Mouse (Mus musculus): Measurements from ENCODE around the gene Pcolce. TPM values are rescaled to one million over a fixed set of nuclear protein-coding genes. Genes with fewer than 3 reads are reported as not detected.

Pcolce gene
- polyA plus RNA-seq, 1 experiment from 2014 or later: 12.9 TPM

DNA sequence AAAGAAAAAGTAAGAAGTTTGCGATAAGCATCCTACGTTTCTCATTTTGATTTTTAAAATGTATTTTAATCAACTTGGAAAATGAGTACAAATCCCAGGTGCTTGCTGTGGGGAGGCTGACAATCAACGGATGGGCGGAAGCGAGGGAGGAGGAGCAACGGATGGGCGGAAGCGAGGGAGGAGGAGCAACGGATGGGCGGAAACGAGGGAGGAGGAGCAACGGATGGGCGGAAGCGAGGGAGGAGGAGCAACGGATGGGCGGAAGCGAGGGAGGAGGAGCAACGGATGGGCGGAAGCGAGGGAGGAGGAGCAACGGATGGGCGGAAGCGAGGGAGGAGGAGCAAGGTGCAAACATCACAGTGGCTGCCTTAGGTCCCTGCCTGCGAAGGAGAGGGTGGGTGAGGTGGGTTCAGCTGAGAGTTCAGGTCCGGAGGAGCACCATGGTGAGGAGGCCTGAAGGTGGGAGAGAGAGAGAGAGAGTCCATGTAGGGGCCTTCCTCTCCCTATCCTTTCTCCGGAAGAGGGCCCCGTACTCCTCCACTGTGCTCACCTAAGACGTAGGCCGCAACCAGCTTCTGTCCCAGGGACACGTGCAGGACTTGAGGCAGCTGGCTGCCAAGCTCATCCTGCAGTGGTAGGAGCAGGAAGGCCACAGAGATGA is 16.9 kb downstream of the Pcolce start:
- Histone ChIP-seq H3K36me3 (replicated peaks; ENCODE audit: insufficient read depth, low read length) (peaks cover 2% of the 10 kb centered on the region; the same call in 1 of the 2 replicates), H3K9me3 (ENCODE audit: low read length) (no peaks in the 10 kb centered on the region), H3K27ac (ENCODE audit: low read depth) (peak overlapping the region; percentile 70), H3K4me1 (ENCODE audit: insufficient read depth) (peaks cover 24% of the 10 kb centered on the region), H3K4me2 (ENCODE audit: low read depth, low read length) (peak overlapping the region; percentile 63), H3K4me3 (ENCODE audit: low read depth, low read length) (peak overlapping the region; percentile 26; the same call in 1 of the 2 replicates), H3K9ac (replicated peaks) (no peak overlapping the region; the same call in 1 of the 2 replicates), H3K27me3 (ENCODE audit: insufficient read depth, low read length) (no peaks in the 10 kb centered on the region)
- ATAC-seq: no peak
- WGBS (ENCODE audit: insufficient replicate concordance): 30% methylated on average over 29 of the region's 30 CpGs
- no peak for DNase-seq
- TF ChIP-seq EP300 (IDR thresholded peaks at IDR 0.05; ENCODE audit: low read depth): no peak
- TF ChIP-seq CTCF (IDR thresholded peaks at IDR 0.05; ENCODE audit: low read depth): no peak

- peaks cover 2% of the 10 kb centered on the region; the same call in 1 of the 2 replicates for H3K36me3 ChIP-seq (replicated peaks; ENCODE audit: insufficient read depth, low read length)
- no peaks in the 10 kb centered on the region for H3K27me3 ChIP-seq (ENCODE audit: insufficient read depth, low read length)
- H3K4me1 ChIP-seq (ENCODE audit: insufficient read depth): peaks cover 24% of the 10 kb centered on the region
- H3K9me3 ChIP-seq (ENCODE audit: low read length): no peaks in the 10 kb centered on the region
- no peak overlapping the region for H3K9ac ChIP-seq (replicated peaks)
- H3K27ac ChIP-seq (ENCODE audit: low read depth): no peak overlapping the region
- TF ChIP-seq CTCF (IDR thresholded peaks at IDR 0.05; ENCODE audit: low read depth): no peak
- no peak for TF ChIP-seq EP300 (IDR thresholded peaks at IDR 0.05; ENCODE audit: low read depth)
- H3K4me2 ChIP-seq (ENCODE audit: low read depth, low read length): no peak overlapping the region
- no peak overlapping the region for H3K4me3 ChIP-seq (ENCODE audit: low read depth, low read length)
- WGBS (ENCODE audit: insufficient replicate concordance): 85% methylated on average over 7 of the region's 7 CpGs
- ATAC-seq (no peak), DNase-seq (no peak)
Observed at GRCm38 (mm10) chr5:137595921-137596320, 17.7 kb downstream of the Pcolce start.

DNA sequence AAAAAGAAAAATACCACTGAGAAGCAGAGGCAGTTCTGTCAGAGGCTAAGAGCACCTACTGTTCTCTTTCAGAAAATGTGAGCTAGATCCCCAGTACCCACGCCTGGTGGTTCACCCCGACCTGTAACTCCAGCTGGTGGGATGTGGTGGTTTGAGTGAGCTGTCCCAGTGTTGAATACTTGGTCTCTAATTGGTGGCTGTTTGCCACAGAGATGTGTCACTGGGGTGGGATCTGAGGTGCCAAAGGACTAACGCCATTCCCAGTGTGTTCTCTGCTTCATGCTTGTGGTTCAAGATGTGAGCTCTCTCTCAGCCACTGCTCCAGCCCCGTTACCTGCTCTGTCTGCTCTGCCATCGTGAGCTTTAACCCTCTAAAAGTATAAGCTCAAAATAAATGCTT is 23.1 kb downstream of the Pcolce start:
- no peak overlapping the region for H3K9ac ChIP-seq (replicated peaks)
- no peak overlapping the region for H3K4me2 ChIP-seq (ENCODE audit: low read depth, low read length)
- 0 out of 2 replicates have a peak, but pooled peaks cover 5% of the 10 kb centered on the region for H3K36me3 ChIP-seq (replicated peaks; ENCODE audit: insufficient read depth, low read length)
- H3K27me3 ChIP-seq (ENCODE audit: insufficient read depth, low read length): no peaks in the 10 kb centered on the region
- H3K4me1 ChIP-seq (ENCODE audit: insufficient read depth): no peaks in the 10 kb centered on the region
- 77% methylated on average over 5 of the region's 5 CpGs for whole genome bisulfite sequencing (ENCODE audit: insufficient replicate concordance)
- no peak for TF ChIP-seq CTCF (IDR thresholded peaks at IDR 0.05; ENCODE audit: low read depth)
- TF ChIP-seq EP300 (IDR thresholded peaks at IDR 0.05; ENCODE audit: low read depth): no peak
- H3K9me3 ChIP-seq (ENCODE audit: low read length): no peaks in the 10 kb centered on the region
- H3K4me3 ChIP-seq (ENCODE audit: low read depth, low read length): no peak overlapping the region
- no peak overlapping the region for H3K27ac ChIP-seq (ENCODE audit: low read depth)
- ATAC-seq (no peak), DNase-seq (no peak)

DNA sequence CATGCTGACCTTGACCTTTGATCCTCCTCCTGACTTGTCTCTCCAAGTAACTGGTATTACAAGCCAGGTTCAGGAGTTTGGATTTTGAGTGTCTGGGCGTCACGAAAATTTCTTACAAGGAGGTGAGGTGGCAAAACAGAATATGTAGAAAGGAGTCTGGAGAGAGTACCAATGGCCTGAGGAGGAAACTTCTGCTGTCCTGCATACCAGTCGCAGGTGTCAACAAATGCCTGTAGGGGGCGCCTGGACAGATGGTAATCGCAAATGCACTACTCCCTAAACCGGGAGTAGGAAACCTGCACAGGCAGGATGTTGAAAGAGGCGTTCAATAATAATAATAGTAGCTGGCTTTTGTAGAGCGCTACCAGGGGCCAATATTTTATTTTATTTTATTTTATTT is 28.6 kb downstream of the Pcolce start:
- Histone ChIP-seq H3K27ac (ENCODE audit: low read depth) (no peak overlapping the region), H3K4me1 (ENCODE audit: insufficient read depth) (peaks cover under 1% of the 10 kb centered on the region), H3K9ac (replicated peaks) (no peak overlapping the region), H3K27me3 (ENCODE audit: insufficient read depth, low read length) (no peaks in the 10 kb centered on the region), H3K9me3 (ENCODE audit: low read length) (no peaks in the 10 kb centered on the region), H3K4me2 (ENCODE audit: low read depth, low read length) (no peak overlapping the region), H3K36me3 (replicated peaks; ENCODE audit: insufficient read depth, low read length) (peaks cover 26% of the 10 kb centered on the region), H3K4me3 (ENCODE audit: low read depth, low read length) (no peak overlapping the region)
- WGBS (ENCODE audit: insufficient replicate concordance): 27% methylated on average over 8 of the region's 8 CpGs
- ATAC-seq (no peak), DNase-seq (peak; percentile 69)
- peak; percentile 69 for TF ChIP-seq CTCF (IDR thresholded peaks at IDR 0.05; ENCODE audit: low read depth)
- no peak for TF ChIP-seq EP300 (IDR thresholded peaks at IDR 0.05; ENCODE audit: low read depth)

GRCm38 (mm10) chr5:137583670-137584169 is 29.9 kb downstream of the Pcolce start:
- Histone ChIP-seq H3K9me3 (ENCODE audit: low read length) (no peaks in the 10 kb centered on the region), H3K4me1 (ENCODE audit: insufficient read depth) (peaks cover 12% of the 10 kb centered on the region), H3K4me3 (ENCODE audit: low read depth, low read length) (no peak overlapping the region), H3K27ac (ENCODE audit: low read depth) (no peak overlapping the region), H3K9ac (replicated peaks) (no peak overlapping the region), H3K27me3 (ENCODE audit: insufficient read depth, low read length) (no peaks in the 10 kb centered on the region), H3K4me2 (ENCODE audit: low read depth, low read length) (peak overlapping the region; percentile 50), H3K36me3 (replicated peaks; ENCODE audit: insufficient read depth, low read length) (peaks cover 34% of the 10 kb centered on the region)
- no peak for DNase-seq
- WGBS (ENCODE audit: insufficient replicate concordance): 37% methylated on average over 27 of the region's 27 CpGs
- no peak for ATAC-seq
- TF ChIP-seq EP300 (IDR thresholded peaks at IDR 0.05; ENCODE audit: low read depth) (no peak), CTCF (IDR thresholded peaks at IDR 0.05; ENCODE audit: low read depth) (no peak)

DNA sequence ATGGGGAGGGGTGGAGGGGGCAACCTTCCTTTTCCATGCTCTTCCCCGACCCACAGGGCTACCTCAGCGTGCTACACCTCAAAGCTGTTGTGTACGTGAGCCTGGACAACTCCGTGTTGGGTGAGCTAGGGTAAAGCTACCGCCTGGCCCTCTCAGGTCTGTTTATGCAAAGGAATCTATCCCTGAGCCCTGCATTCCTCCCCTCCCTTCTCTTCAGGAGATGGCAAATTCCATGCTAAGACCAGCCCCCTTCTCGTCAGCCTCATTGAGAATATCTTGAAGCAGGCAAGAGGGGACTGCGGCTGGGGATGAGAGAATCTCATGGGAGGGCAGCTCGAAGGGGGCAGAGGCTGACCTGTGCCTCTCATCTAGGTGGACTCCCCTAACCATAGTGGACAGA is 30.9 kb downstream of the Pcolce start:
- ATAC-seq: no peak
- no peak for TF ChIP-seq EP300 (IDR thresholded peaks at IDR 0.05; ENCODE audit: low read depth)
- TF ChIP-seq CTCF (IDR thresholded peaks at IDR 0.05; ENCODE audit: low read depth): no peak
- Histone ChIP-seq H3K27ac (ENCODE audit: low read depth) (no peak overlapping the region), H3K9ac (replicated peaks) (no peak overlapping the region), H3K27me3 (ENCODE audit: insufficient read depth, low read length) (no peaks in the 10 kb centered on the region), H3K4me3 (ENCODE audit: low read depth, low read length) (no peak overlapping the region), H3K4me2 (ENCODE audit: low read depth, low read length) (no peak overlapping the region), H3K4me1 (ENCODE audit: insufficient read depth) (peaks cover 12% of the 10 kb centered on the region), H3K9me3 (ENCODE audit: low read length) (no peaks in the 10 kb centered on the region), H3K36me3 (replicated peaks; ENCODE audit: insufficient read depth, low read length) (peaks cover 42% of the 10 kb centered on the region)
- DNase-seq: no peak
- 76% methylated on average over 8 of the region's 8 CpGs for WGBS (ENCODE audit: insufficient replicate concordance)
